Mouse (Mus musculus) MN1 (cell line): ENCODE measurements around the gene Osbpl3.

Source experiments
- DNase-seq: peaks from one replicate; pipeline ENCODE4 v3.0.0-alpha.2; 2016; ENCODE audit warnings: low spot score

Osbpl3 gene

GRCm38 (mm10) chr6:50403524-50403923 lies 52.5 kb downstream of the Osbpl3 start:
- DNase-seq: no peak

DNA sequence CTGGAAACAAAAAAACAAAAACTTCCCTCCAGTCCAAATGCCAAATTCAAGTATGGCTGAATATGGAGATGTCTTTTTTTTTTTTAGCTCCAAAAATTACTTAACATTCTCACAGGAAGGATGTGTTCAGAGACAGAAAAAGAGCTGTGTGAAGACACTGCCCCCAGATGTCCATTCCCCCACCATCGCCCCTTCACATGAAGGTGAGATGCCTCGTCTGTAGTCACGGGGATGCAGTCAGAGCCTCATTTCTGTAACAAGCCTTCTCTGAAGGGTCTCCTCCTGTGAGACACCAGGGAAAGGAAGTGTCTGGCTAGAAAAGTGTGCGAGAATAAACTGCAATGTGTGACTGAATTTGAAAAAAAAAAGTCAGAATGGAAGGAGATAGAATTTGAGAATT lies 53.1 kb downstream of the Osbpl3 start:
- DNase-seq: no peak

DNA sequence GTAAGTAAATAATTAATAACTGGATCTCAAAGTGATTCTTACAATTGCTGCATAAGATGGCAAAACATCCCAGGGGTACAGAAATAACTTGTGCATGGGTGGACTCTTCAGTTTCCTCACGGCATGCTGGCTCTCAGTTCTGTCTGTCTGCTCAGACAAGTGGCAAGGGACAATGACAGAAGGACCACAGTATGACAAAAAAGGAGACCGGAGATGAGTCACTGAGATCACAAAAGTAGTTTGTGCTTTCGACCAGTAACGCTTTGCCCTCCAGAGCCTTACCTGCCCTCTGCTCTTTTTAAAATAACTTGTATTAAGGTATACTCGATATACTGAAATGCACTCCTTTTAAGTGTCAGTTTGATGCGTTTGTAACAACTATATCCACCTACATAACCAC lies 55.8 kb downstream of the Osbpl3 start:
- no peak for DNase-seq

DNA sequence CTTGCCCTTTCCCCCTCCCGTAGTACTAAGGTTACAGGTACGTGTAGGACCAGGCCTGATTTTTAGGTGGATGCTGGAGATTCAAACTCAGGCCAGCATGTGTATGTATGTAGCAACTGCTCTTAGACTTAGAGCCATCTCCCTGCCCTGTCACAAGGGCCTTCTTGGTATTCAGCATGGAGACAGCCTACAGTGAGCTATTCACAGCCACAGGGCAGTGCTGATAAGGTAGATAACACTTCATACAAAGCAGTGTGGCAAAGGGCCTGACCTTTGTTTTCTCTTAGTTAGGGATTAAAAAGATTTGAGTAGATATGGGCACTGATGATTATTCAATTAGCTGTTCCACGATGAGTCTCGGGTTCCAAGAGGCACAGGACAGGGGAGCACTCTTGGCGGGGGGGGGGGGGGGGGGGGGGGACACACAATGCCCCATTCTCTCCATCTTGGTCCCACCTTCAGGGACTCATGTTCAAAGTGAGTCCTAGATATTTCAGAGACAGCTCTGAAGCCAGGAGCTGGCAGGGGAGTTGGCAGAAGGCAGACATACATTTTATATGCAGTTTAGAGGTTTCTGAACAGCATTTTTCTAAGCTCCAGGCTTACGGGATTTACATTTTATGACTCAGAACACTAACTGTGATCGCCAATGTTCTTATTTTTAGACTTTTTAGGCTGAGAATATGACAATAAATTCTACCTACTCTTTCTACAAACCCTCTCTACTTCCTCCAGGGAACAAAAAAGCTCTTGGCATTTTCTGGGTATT lies 56.4 kb downstream of the Osbpl3 start:
- DNase-seq: no peak

DNA sequence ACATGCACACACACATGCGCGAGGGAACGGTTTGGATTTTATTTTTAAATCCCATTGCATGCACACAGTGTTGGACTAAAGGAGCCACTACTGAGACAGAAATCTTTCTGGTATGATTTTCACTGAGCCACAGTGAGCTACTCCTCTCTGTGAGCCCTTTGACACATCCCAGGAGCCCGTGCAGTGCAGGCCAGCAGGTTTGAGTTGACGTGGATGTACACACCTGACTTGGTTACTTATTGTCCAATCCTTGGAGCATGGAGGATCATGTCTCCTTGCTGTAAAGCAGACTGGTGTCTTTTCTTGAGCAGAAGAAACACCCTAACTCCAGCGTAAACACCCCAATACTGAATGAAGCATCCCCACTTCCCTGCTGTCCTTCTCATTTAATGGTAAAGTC lies 57.7 kb downstream of the Osbpl3 start:
- DNase-seq: no peak

DNA sequence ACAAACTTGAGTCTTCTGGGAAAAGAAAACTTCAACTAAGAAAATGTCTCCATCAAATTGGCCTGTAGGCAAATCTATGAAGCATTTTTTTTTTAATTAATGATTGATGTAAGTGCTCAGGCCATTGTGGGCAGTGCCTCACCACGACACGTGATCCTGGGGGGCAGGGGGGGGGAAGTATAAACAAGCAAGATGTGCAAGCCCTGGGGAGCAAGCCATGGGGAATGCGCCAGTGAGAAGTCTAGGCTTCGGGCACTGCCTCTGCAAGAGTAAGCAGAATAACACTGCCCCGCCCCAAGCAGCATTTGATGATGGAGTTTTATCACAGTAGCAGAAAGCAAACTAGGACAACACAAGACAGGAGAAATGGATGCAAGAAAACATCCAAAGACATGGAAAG lies 58.9 kb downstream of the Osbpl3 start:
- DNase-seq: no peak

- DNase-seq: no peak
Observed at GRCm38 (mm10) chr6:50395641-50396312, 60.2 kb downstream of the Osbpl3 start.

DNA sequence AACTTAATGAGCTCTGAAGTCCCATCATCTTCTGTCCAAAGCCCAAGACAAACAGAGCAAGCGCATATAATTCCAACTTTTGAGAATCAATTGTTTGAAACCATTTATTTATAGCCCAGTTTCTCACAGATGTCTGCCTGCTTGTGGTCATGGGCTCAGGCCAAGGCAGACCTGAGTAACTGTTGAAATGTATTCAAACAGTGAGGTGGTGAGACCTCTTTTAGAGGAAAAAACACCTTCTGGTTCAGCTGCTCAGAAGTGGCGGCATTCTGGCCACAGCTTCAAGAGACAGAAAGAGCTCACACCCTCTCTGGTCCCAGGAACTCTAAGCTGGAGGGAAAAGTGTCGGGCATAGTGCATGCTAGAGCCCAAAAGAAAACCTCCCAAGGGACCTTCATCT lies 61.6 kb downstream of the Osbpl3 start:
- DNase-seq: no peak

GRCm38 (mm10) chr6:50393960-50394359 lies 62.0 kb downstream of the Osbpl3 start:
- no peak for DNase-seq

- DNase-seq: no peak
Observed at GRCm38 (mm10) chr6:50391951-50392350, 64.0 kb downstream of the Osbpl3 start.

DNA sequence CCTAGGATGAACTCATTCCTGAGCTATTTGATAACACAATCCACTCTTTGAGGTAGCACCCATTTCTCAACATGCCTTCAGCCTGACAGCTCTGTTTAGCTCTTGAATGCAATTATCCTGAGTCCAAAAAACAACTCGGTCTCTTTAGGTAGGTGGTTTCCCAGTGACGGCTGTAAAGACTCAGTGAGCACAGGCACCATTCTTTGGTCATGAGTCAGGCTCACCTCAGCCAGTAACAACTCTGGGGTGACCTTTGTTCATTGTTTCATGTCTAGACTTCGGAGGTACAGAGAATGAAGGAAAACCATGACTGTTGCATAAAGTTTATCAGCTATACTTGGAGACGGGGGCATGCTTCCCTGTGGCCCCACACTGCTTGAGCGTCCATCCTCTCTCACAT lies 65.7 kb downstream of the Osbpl3 start:
- DNase-seq: no peak

- DNase-seq: no peak
Observed at GRCm38 (mm10) chr6:50387629-50388028, 68.4 kb downstream of the Osbpl3 start.

DNA sequence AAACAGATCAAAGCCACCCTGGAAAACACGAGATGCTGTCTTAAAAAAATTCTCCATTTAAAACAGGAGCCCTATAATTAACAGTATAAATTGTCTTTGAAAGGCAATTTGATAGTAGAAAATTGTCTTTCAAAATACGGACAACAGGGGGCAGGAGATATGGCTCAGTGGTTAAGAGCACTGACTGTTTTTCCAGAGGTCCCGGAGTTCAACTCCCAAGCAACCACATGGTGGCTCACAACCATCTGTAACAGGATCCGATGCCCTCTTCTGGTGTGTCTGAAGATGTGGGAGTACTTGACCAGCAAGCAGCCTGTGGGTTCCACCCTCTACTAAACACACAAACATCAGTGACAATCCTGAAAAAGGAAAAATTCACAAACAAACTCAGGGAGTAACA lies 69.5 kb downstream of the Osbpl3 start:
- DNase-seq: no peak

- no peak for DNase-seq
Observed at GRCm38 (mm10) chr6:50385451-50386013, 70.5 kb downstream of the Osbpl3 start.

DNA sequence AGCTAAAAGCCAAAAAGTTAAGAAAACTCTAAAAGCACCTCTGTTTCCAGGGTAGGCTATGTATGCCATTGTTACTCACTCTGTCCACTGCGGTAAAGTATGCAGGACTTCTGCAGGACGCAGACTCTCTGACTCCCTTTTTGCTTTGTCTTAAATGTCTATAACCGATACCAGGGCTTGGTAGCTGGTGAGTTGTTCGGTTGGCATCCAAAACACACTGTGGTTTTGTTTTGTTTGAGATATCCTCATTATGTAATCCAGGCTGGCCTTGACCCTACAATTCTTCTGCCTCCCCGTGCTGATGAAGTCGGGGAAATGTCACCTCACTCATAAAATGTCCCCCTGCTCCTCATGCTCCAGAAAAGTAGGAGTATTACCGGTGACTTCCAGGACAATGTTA lies 73.3 kb downstream of the Osbpl3 start:
- DNase-seq: no peak

- DNase-seq: no peak
Observed at GRCm38 (mm10) chr6:50382196-50382595, 73.8 kb downstream of the Osbpl3 start.

DNA sequence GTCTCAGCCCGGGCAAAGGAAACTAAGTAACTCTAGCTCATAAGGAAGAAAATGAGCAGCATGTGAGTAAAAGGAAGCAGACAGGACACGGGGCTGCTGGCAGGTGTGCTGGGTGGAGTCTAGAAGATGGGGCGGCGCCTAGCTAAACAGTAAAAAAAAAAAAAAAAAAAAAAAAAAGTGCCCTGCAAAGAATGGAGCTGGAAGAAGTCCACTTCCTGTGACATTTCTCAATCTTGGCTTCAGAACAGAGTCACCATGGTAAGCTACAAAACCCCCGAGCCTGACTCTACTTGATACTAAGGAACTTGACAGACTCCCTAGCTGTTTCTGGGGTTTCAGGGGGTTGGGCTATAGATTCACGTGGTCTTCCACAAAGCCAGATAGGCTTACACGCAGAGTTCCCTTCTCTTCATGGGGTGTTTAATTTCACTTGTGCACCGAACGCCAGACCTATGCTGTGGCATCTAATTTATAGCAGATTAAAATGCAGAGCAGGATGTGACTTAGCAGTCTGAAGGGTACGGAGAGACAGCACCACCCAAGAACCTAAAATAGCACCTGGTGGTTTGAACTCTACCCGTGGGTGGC lies 74.4 kb downstream of the Osbpl3 start:
- no peak for DNase-seq

GRCm38 (mm10) chr6:50379740-50380139 lies 76.3 kb downstream of the Osbpl3 start:
- DNase-seq: no peak

GRCm38 (mm10) chr6:50379136-50379535 lies 76.9 kb downstream of the Osbpl3 start:
- no peak for DNase-seq

DNA sequence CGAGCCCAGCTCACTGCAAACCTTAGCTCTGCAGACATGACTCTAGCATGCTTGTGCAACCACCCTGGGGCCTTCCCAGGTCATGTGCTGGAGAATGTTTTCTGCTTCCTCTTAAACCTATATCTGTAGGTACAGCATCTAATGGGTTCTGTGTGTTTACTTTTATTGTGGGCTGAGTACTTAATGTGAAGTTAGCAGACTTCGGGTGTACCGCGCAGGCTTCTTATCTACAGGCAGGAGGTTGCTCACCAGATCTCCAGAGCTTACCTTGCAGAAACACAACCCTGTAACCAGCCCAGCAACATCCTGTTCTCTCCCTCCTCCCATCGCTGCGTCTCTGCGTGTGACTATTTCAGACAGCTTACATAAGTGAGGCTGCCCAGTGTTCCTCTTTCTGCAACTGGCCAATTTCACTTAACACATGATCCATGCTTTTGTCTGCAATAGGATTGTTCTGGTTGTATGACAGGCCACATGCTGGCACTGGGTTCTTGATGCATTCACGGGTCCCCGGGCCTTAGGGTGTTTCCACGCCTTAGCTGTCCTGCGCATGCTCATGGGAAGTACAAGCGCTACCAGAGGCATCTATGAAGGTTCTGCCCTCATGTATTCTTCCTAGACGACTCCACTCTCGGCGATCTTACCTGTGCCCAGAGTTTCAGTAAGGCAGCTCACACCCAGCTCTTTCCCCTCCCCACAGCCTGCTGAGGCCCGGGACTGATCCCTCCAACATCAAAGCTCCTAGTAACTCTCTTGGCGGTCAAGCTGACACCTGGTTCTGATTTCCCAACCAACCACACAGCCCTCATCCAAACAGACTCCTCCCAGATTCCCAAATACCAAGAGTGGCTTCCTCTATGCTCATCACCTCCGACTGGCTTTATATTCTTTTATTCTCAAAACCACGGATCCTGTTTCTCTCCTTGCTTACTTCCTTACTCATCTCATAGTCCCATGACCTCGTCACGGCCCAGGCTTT lies 78.0 kb downstream of the Osbpl3 start:
- DNase-seq: no peak

- no peak for DNase-seq
Observed at GRCm38 (mm10) chr6:50376684-50377083, 79.3 kb downstream of the Osbpl3 start.
